Mouse (Mus musculus) heart, embryonic 16.5 days (tissue): ENCODE results near the gene Nrip3. TPM values are rescaled to one million over a fixed set of nuclear protein-coding genes. Genes with fewer than 3 reads are reported as not detected.

ENCODE experiments used
- ATAC-seq: fragments of 200-750 bp; cut with Nextera tagmentation; replicated peaks from 2 replicates; pipeline ENCODE4 v1.8.0; 2017; ENCODE audit warnings: moderate number of reproducible peaks; ENCODE audit not compliant: insufficient read depth, low FRiP score; ENCODE audit errors: extremely low read depth
- H3K27ac ChIP-seq: fragments of 300-500 bp; sonication (generic); 2 replicates; pipeline ENCODE4 v1.5.1; 2014; ENCODE audit warnings: mild to moderate bottlenecking, low read length, control low read depth, moderate library complexity
- H3K27me3 ChIP-seq: fragments of 300-500 bp; sonication (generic); 2 replicates; pipeline ENCODE4 v1.6.1; 2014; ENCODE audit warnings: low read length, mixed read lengths; ENCODE audit not compliant: control insufficient read depth, insufficient read depth
- H3K36me3 ChIP-seq: fragments of 300-500 bp; sonication (generic); 2 replicates; pipeline ENCODE4 v1.6.1; 2014; ENCODE audit not compliant: control insufficient read depth, insufficient read depth
- H3K4me1 ChIP-seq: fragments of 300-500 bp; sonication (generic); 2 replicates; pipeline ENCODE4 v1.6.1; 2014; ENCODE audit warnings: low read length, mixed read lengths; ENCODE audit not compliant: control insufficient read depth, insufficient read depth
- H3K4me2 ChIP-seq: fragments of 300-500 bp; sonication (generic); 2 replicates; pipeline ENCODE4 v1.6.1; 2014; ENCODE audit warnings: low read depth, mild to moderate bottlenecking, control low read depth, low read length
- H3K4me3 ChIP-seq: fragments of 300-500 bp; sonication (generic); 2 replicates; pipeline ENCODE4 v1.5.1; 2014; ENCODE audit warnings: mild to moderate bottlenecking, control low read depth, low read length
- H3K9ac ChIP-seq: fragments of 300-500 bp; sonication (generic); 2 replicates; pipeline ENCODE4 v1.6.1; 2014; ENCODE audit warnings: low read length, control low read depth
- H3K9me3 ChIP-seq: fragments of 300-500 bp; sonication (generic); replicated peaks from 2 replicates; pipeline ENCODE4 v1.6.1; 2016; ENCODE audit warnings: low read length; ENCODE audit not compliant: control insufficient read depth
- WGBS: fragments of 180-500 bp; shearing (Covaris S2); extraction: QIAGEN DNeasy Blood & Tissue Kit; methylation state at CpG from one replicate; pipeline ENCODE4 v1.1.7; 2014; 5-methylcytosine and 5-hydroxymethylcytosine counted together
- polyA plus RNA-seq: library from polyadenylated mRNA; unstranded; fragments of >200 nt; fragmentation: Nextera tagmentation; extraction: Ambion mirVana; gene quantifications from 2 replicates; pipeline ENCODE4 v1.2.1, GENCODE M21; 2015

The Nrip3 gene
- polyA plus RNA-seq, 1 experiment from 2014 or later: 0.53 TPM

DNA sequence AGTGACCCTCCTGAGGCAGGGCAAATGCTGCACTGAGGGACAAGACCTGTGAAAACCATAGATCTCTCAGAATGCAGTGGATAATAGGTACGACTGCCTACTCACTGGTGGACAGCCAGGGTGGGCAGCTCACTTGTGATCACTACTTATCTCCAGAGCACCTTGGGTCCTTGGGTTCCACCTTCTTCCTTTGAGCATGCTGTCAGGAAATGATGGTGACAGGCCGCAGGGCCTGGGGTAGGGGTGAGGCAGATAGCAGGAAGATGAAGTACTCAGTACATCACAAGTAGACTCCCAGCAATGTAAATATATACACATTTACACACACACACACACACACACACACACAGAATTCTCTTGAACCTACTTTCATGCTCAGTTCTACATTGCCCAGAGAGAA, 6.0 kb upstream of the Nrip3 start:
- Histone ChIP-seq H3K4me2 (no peak overlapping the region), H3K27ac (no peak overlapping the region), H3K36me3 (no peaks in the 10 kb centered on the region), H3K9ac (no peak overlapping the region), H3K27me3 (peaks cover 12% of the 10 kb centered on the region), H3K4me3 (no peak overlapping the region), H3K9me3 (no peaks in the 10 kb centered on the region), H3K4me1 (no peaks in the 10 kb centered on the region)
- 65% methylated on average over 2 of the region's 2 CpGs for WGBS
- no peak for ATAC-seq

DNA sequence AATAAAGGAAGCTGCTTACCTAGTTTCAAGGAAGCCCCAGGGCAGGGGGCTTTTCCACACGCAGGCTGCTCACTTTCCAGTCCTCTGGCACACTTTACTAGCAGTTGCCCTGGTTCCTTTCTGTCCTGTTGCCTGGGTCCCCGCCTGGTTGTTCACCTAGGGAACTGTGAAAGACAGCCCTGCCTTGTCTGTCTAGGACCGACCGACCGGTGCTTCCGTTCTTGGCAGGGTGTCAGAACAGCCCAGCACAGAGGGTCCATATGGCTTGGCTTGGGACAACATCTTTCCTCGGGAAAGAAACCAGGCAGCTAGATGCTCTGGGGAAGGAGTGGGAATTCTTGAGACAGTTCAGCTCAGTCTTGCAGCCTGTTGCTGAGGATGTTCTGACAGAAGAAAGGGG, 1.5 kb upstream of the Nrip3 start:
- no peak for ATAC-seq
- peaks cover 11% of the 10 kb centered on the region for H3K4me1 ChIP-seq
- H3K27ac ChIP-seq: no peak overlapping the region
- H3K4me2 ChIP-seq: no peak overlapping the region
- 31% methylated on average over 7 of the region's 7 CpGs for WGBS
- H3K4me3 ChIP-seq: no peak overlapping the region
- H3K36me3 ChIP-seq: no peaks in the 10 kb centered on the region
- no peak overlapping the region for H3K9ac ChIP-seq
- peaks cover 47% of the 10 kb centered on the region for H3K27me3 ChIP-seq
- no peaks in the 10 kb centered on the region for H3K9me3 ChIP-seq

DNA sequence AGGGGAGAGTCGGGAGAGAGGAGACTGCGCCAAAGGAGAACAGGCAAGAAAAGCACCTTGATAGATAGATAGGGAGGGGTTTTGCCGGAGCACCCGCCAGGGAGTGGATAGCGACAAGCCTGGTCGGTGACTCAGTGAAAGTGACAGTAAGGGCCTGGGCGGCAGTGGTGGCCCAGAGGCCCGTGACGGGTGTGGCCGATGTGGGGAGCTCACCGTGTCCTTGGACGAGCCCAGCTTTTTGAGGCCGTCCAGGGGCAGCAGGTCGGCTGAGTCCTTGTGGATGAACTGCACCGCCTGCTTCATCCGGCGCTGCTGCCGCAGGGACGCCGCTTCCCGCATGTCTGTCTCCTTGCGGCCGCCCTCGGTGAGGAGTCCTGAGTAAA, 747 bp downstream of the Nrip3 start:
- H3K27me3 ChIP-seq: peaks cover 47% of the 10 kb centered on the region
- peak overlapping the region; percentile 48 for H3K4me3 ChIP-seq
- H3K36me3 ChIP-seq: no peaks in the 10 kb centered on the region
- H3K9me3 ChIP-seq: no peaks in the 10 kb centered on the region
- no peak overlapping the region for H3K27ac ChIP-seq
- ATAC-seq: peak; percentile 47; the same call in 1 of the 2 replicates
- 2% methylated on average over 24 of the region's 24 CpGs for WGBS
- H3K9ac ChIP-seq: peak overlapping the region; percentile 51
- peak overlapping the region; percentile 80 for H3K4me2 ChIP-seq
- peaks cover 11% of the 10 kb centered on the region for H3K4me1 ChIP-seq

DNA sequence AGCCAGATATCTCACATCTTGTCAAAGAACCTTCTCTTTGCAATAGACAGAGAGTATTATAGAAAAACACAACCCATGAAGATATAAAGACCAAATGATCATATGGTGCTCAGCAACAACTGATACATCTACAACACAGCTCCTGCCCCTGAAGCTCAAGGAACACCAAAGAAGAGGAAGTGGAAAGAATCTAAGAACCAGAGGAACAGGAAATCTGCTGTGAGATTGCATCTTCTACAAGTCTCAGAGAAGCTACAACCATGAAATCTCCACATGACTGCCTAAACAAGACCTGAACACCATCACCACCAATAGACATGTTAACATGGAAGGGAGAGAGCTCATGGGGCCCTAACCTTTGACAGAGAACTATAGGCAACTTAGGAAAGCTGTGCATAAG, 9.6 kb downstream of the Nrip3 start:
- no peak for ATAC-seq
- Histone ChIP-seq H3K27ac (no peak overlapping the region), H3K9ac (no peak overlapping the region), H3K4me1 (no peaks in the 10 kb centered on the region), H3K9me3 (no peaks in the 10 kb centered on the region), H3K4me2 (no peak overlapping the region), H3K36me3 (no peaks in the 10 kb centered on the region), H3K4me3 (no peak overlapping the region), H3K27me3 (no peaks in the 10 kb centered on the region)

DNA sequence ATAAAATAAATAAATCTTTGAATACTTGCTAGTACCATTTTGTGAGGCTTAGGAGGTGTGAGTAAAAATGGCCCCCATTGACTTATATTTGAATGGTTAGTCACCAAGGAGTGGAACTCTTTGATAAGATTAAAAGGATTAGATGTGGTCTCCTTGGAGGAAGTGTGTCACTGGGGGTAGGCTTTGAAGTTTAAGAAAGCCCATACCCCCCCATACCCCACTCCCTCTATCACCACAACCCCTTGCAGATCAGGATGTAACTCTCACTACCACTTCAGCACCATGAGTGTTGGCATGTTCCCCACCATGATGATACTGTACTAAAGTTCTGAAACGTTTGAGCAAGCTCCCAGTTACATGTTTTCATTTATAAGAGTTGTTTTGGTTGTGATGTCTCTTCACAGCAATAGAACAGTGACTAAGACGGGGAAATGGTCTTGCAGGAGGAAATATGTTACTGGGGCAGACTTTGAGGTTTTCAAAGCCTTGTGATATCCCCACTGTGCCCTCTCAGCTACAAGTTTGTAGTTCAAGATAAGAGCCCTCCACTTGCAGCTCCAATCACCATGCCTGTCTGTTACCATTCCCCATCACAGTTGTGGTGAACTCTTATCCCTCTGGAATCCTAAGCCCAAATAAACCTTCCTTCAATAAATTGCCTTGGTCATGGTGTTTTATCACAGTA, 13.0 kb downstream of the Nrip3 start:
- no peaks in the 10 kb centered on the region for H3K27me3 ChIP-seq
- no peaks in the 10 kb centered on the region for H3K4me1 ChIP-seq
- H3K9me3 ChIP-seq: no peaks in the 10 kb centered on the region
- no peak overlapping the region for H3K27ac ChIP-seq
- H3K36me3 ChIP-seq: no peaks in the 10 kb centered on the region
- no peak overlapping the region for H3K4me2 ChIP-seq
- H3K9ac ChIP-seq: no peak overlapping the region
- ATAC-seq: no peak
- 24% methylated on average over 2 of the region's 2 CpGs for WGBS
- no peak overlapping the region for H3K4me3 ChIP-seq

DNA sequence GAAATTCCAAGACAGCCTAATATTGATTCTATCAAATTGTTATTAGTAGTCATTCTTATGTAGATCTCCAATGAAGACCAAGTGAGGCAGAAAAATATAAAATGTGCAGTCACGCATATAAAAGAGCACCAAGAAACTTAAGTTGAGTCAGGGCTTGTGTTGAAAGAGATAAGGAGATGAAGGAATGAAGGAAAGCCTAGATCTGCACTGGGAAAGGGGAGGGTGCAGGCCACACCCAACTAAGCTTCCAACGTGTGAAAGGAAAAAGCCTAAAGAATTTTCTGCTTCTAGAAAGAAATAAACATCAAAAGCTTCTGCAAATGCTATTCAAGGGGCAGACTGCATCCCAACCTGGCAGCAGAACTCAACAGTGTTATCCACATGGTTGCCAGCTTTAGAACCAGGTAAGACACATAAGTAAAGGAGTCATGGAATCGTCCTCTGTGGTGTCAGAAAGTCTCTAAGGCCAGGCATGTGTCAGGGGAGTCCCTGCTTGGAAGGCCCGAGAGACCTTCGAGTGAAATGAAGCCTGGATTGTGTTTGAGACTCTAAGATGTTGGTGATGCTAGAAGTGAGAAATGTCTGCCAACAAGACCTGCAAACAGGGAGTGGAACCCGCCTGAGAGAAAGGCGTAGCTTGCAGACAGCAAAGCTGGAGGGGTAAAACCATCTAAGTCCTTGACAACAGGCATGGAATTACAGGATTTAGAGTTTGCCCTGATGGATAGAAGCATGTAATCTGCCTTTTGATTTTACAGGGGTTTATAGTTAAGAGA, 14.1 kb downstream of the Nrip3 start:
- H3K4me1 ChIP-seq: no peaks in the 10 kb centered on the region
- no peaks in the 10 kb centered on the region for H3K36me3 ChIP-seq
- ATAC-seq: no peak
- no peaks in the 10 kb centered on the region for H3K9me3 ChIP-seq
- WGBS: 80% methylated on average over 7 of the region's 7 CpGs
- no peaks in the 10 kb centered on the region for H3K27me3 ChIP-seq
- H3K9ac ChIP-seq: no peak overlapping the region
- no peak overlapping the region for H3K27ac ChIP-seq
- H3K4me2 ChIP-seq: no peak overlapping the region
- H3K4me3 ChIP-seq: no peak overlapping the region

DNA sequence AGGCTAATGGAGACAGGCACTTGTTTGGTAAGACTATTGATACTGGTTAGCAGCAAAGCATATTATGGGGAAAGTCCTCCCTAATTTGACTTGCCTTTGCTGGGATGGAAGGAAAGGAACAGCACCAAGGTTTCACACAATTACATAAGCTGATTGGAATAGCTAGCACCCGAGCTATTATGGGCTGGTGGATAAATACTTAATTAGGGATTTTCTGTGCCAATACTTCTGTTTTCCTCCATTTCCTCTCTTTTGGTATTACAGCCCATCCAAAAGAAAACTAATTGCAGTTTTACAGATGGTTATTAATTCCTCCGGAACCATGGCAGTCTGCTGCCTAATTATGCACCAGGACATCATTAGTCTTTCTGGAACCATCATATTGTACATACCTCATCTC, 17.8 kb downstream of the Nrip3 start:
- no peaks in the 10 kb centered on the region for H3K27me3 ChIP-seq
- no peak for ATAC-seq
- no peak overlapping the region for H3K27ac ChIP-seq
- H3K36me3 ChIP-seq: no peaks in the 10 kb centered on the region
- no peaks in the 10 kb centered on the region for H3K9me3 ChIP-seq
- H3K4me1 ChIP-seq: no peaks in the 10 kb centered on the region
- H3K4me2 ChIP-seq: no peak overlapping the region
- 63% methylated on average over 2 of the region's 2 CpGs for WGBS
- no peak overlapping the region for H3K4me3 ChIP-seq
- H3K9ac ChIP-seq: no peak overlapping the region

DNA sequence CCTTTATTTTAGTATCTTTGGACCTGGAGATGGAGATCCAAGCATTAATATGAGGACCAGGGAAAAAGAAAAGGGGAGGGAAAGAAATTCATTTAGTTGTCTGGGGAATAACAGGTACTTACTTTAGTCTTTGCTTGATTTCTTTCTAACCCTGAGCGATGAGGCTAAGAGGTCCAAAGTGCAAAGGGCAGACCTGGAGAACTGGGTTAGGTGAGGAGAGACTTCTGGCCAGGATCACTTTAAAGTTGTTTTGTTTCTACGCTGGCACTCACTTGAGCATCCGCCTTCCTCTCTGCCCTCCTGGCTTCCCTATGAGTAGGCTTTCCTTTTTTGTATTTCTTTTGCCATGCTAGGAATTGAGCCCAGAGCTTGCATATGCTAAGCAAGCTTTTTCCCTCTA, 25.5 kb downstream of the Nrip3 start:
- Histone ChIP-seq H3K9me3 (no peaks in the 10 kb centered on the region), H3K4me2 (no peak overlapping the region), H3K27me3 (no peaks in the 10 kb centered on the region), H3K4me3 (no peak overlapping the region), H3K27ac (no peak overlapping the region), H3K36me3 (no peaks in the 10 kb centered on the region), H3K4me1 (peaks cover 7% of the 10 kb centered on the region), H3K9ac (no peak overlapping the region)
- ATAC-seq: no peak
- WGBS: 100% methylated on average over 3 of the region's 3 CpGs

DNA sequence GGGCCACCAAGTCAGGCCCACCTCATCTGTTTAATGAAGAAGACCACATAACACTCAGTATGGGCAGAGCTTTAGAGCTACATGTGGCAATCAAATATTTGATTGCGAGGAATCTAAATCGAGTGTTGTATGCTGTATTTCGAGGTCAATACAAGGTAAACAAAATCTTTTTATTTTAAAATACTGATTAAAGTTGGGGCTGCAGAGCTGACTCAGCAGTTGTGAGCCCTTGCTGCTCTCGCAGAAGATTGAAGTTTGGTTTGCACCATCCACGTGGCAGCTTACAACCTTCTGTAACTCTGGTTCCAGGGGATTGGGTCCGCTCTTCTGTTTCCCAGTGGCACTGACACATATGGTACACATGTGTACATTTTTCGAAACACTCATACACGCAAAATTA, 27.8 kb downstream of the Nrip3 start:
- peaks cover 14% of the 10 kb centered on the region for H3K4me1 ChIP-seq
- 90% methylated on average over 8 of the region's 8 CpGs for WGBS
- H3K4me2 ChIP-seq: no peak overlapping the region
- no peak overlapping the region for H3K9ac ChIP-seq
- no peak for ATAC-seq
- no peak overlapping the region for H3K27ac ChIP-seq
- no peak overlapping the region for H3K4me3 ChIP-seq
- no peaks in the 10 kb centered on the region for H3K9me3 ChIP-seq
- H3K36me3 ChIP-seq: no peaks in the 10 kb centered on the region
- H3K27me3 ChIP-seq: no peaks in the 10 kb centered on the region
